Mouse (Mus musculus) thymus, adult 2 months (tissue): Measurements from ENCODE around the gene Ccp110.

ENCODE experiments used
- CTCF ChIP-seq: fragments of 200-500 bp; IDR thresholded peaks from 2 replicates; pipeline ENCODE4 v1.5.1; 2012; ENCODE audit warnings: mild to moderate bottlenecking, control low read depth, low read length, moderate library complexity, borderline replicate concordance; ENCODE audit not compliant: control insufficient read depth, poor library complexity, insufficient read depth; ENCODE audit errors: extremely low read depth
- POLR2A ChIP-seq: fragments of 200-500 bp; IDR thresholded peaks from 2 replicates; pipeline ENCODE4 v1.6.1; 2012; ENCODE audit warnings: mild to moderate bottlenecking, low read length, control low read depth, moderate library complexity; ENCODE audit not compliant: control insufficient read depth, poor library complexity, insufficient read depth; ENCODE audit errors: extremely low read depth

DNA sequence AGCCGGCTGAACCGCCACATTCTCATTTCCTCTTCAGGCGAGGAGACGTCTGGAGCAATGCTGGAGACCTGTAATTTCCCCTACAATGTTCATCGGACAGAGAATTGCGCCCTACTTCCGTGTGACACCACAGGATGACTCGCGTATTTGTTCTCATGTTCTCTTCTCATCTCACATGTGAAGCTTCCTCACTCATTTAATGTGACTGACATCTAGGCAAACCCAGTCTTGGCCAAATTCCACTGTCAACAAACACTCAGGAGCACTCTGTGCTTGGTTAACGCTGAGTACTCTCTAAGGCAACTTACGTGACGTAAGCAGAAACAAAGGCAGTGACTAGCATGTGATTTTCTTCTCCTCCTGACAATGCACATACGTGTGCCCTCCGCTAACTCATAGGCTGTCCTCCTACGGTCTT lies 9.2 kb upstream of the Ccp110 start:
- no peak for TF ChIP-seq CTCF
- TF ChIP-seq POLR2A: no peak
